Mouse (Mus musculus) stomach, embryonic 15.5 days (tissue): Measurements from ENCODE around the gene Wbp2. TPM values are rescaled to one million over a fixed set of nuclear protein-coding genes. Genes with fewer than 3 reads are reported as not detected.
A peak's percentile ranks its signal among the peaks of the same experiment; 100 is the strongest.

Experiments
- ATAC-seq: fragments of 200-750 bp; cut with Nextera tagmentation; 2 replicates; pipeline ENCODE4 v1.8.0; 2017; ENCODE audit warnings: low read depth, moderate number of reproducible peaks, moderate TSS enrichment; ENCODE audit not compliant: insufficient read depth, low FRiP score
- H3K27ac ChIP-seq: fragments of 300-500 bp; sonication (generic); 2 replicates; pipeline ENCODE4 v1.5.1; 2015; ENCODE audit warnings: mild to moderate bottlenecking, inconsistent platforms
- H3K27me3 ChIP-seq: fragments of 300-500 bp; sonication (generic); replicated peaks from 2 replicates; pipeline ENCODE4 v1.6.1; 2015; ENCODE audit warnings: inconsistent platforms
- H3K36me3 ChIP-seq: fragments of 300-500 bp; sonication (generic); 2 replicates; pipeline ENCODE4 v1.6.1; 2015; ENCODE audit warnings: inconsistent platforms
- H3K4me1 ChIP-seq: fragments of 300-500 bp; sonication (generic); 2 replicates; pipeline ENCODE4 v1.6.1; 2015; ENCODE audit warnings: inconsistent platforms
- H3K4me2 ChIP-seq: fragments of 300-500 bp; sonication (generic); 2 replicates; pipeline ENCODE4 v1.6.1; 2015; ENCODE audit warnings: mild to moderate bottlenecking, inconsistent platforms
- H3K4me3 ChIP-seq: fragments of 300-500 bp; sonication (generic); replicated peaks from 2 replicates; pipeline ENCODE4 v1.5.1; 2015; ENCODE audit warnings: inconsistent platforms
- H3K9ac ChIP-seq: fragments of 300-500 bp; sonication (generic); 2 replicates; pipeline ENCODE4 v1.6.1; 2015; ENCODE audit warnings: inconsistent platforms
- H3K9me3 ChIP-seq: fragments of 300-500 bp; sonication (generic); 2 replicates; pipeline ENCODE4 v1.6.1; 2016; ENCODE audit warnings: inconsistent platforms
- WGBS: fragments of 180-500 bp; shearing (Covaris S2); methylation state at CpG from one replicate; pipeline ENCODE4 v1.1.7; 2015; 5-methylcytosine and 5-hydroxymethylcytosine counted together
- polyA plus RNA-seq: library from polyadenylated mRNA; unstranded; fragments of >200 nt; fragmentation: Nextera tagmentation; extraction: Ambion mirVana; gene quantifications from 2 replicates; pipeline ENCODE4 v1.2.1, GENCODE M21; 2015

Gene Wbp2
- polyA plus RNA-seq, 1 experiment from 2014 or later: 70.4 TPM

GRCm38 (mm10) chr11:116107777-116108285 lies 21.0 kb upstream of the Wbp2 start:
- ATAC-seq: no peak
- H3K9ac ChIP-seq: no peak overlapping the region
- 36% methylated on average over 19 of the region's 19 CpGs for WGBS

DNA sequence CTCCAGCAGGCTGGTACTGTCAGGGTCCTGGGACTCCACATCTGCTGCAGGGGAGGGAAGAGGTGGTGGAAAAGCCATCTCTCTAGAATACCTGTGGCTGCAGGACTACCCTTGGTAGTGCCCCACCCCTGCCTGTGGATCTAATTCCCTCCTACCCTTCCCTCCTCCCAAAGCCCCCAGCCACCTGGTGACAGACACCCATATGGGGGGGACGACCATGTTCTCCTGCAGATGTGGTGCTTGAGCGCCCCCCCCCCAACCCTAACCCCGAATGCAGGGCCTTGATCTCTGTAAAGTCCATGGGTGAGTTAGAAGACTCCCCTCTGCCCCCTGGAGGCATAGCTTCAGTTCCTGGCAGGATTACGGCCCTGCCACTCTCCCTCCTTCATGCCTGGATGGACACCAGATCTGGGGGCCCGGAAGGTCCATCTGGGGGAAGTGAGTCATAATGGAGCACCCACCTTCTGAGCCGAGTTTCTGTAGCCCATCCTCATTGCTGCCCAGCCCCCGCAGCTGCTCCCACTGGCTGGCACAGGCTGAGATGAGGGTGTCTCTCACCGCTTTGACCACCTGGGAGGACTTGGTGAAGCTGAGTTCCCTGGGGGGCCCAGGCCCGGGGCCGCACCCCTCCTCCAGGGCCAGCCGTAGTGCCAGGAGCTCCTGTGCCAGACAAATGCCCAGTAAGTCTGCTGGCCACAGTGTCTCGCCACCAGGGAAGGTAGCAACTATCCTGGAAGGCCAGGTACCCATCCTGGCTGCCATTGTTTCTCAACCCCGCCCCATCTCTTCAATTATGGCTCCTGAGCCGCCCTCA lies 20.4 kb upstream of the Wbp2 start:
- Histone ChIP-seq H3K36me3 (no peaks in the 10 kb centered on the region; the same call in 1 of the 2 replicates), H3K27me3 (peaks cover 28% of the 10 kb centered on the region), H3K27ac (peak overlapping the region; percentile 48; the same call in 1 of the 2 replicates), H3K4me2 (peak overlapping the region; percentile 91), H3K9me3 (no peaks in the 10 kb centered on the region), H3K4me3 (peak overlapping the region; percentile 57), H3K9ac (peak overlapping the region; percentile 14; the same call in 1 of the 2 replicates), H3K4me1 (peaks cover 73% of the 10 kb centered on the region)
- no peak for ATAC-seq
- WGBS: 45% methylated on average over 14 of the region's 14 CpGs

More at GRCm38 (mm10) chr11:116107777-116108285, 21.0 kb upstream of the Wbp2 start:
- Histone ChIP-seq H3K4me2 (peak overlapping the region; percentile 91), H3K27me3 (peaks cover 28% of the 10 kb centered on the region), H3K4me1 (peaks cover 69% of the 10 kb centered on the region), H3K9me3 (no peaks in the 10 kb centered on the region), H3K4me3 (peak overlapping the region; percentile 57), H3K27ac (peak overlapping the region; percentile 48; the same call in 1 of the 2 replicates), H3K36me3 (no peaks in the 10 kb centered on the region; the same call in 1 of the 2 replicates)

DNA sequence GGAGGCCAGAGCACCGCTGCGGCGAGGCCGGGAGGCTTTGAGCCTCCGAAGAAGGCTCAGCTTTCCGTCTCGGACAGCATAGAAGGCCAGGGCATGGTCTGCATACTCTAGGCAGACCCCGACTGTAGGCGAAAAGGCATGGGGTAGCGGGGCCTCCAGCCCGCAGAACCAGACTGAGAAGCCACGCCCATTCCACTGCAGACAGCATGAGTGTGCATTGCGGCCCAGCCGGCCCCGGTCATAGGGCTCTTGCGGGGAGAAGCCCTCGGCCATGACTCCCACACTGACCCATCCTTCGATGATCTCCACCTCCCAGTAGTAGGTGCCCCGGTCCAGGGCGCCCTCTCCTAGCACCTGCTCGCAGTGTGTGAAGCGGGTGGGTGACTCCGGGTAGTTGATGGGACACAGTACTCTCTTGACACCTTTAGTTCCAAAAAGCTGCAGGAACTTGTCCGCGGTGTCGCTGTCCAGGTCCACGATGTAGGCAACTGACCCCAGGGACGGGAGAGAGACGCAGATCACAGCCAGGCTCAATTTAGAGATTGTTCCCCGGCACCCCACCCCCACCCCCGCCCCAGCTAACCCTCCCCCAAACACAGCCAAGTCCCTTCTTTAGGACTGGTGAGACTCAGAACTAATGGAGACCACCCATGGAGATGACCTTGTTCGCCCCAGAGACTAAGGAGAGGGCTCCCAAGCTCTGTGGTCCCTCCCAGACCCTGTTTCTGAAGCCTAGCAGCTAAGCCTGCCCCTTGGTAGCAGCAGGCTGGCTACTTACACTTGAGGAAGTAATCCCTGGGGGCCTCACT lies 19.6 kb upstream of the Wbp2 start:
- ATAC-seq: no peak
- peaks cover 81% of the 10 kb centered on the region for H3K4me1 ChIP-seq
- H3K36me3 ChIP-seq: no peaks in the 10 kb centered on the region; the same call in 1 of the 2 replicates
- H3K9ac ChIP-seq: no peak overlapping the region
- peak overlapping the region; percentile 91 for H3K4me2 ChIP-seq
- H3K9me3 ChIP-seq: no peaks in the 10 kb centered on the region
- H3K27ac ChIP-seq: no peak overlapping the region; the same call in 1 of the 2 replicates
- no peak overlapping the region; the same call in 1 of the 2 replicates for H3K4me3 ChIP-seq
- peaks cover 28% of the 10 kb centered on the region for H3K27me3 ChIP-seq
- 26% methylated on average over 32 of the region's 32 CpGs for WGBS

DNA sequence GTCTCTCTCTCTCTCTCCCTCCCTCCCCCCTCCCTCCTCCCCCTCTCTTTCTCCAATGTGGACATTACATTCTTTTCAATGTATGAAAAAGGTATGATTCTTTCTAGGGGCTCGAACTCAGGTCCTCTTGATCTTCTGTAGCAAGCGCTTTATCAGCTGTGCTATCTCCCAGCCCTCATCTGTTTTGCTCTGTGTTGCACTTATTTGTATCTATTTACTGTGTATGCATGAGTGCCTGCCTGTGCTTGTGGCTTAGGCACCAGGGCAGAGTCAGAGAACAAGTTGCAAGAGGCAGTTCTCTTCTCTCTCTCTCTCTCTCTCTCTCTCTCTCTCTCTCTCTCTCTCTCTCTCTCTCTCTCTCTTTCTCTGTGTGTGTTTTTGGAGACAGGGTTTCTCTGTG lies 18.3 kb upstream of the Wbp2 start:
- no peaks in the 10 kb centered on the region for H3K9me3 ChIP-seq
- no peak overlapping the region for H3K4me2 ChIP-seq
- H3K27me3 ChIP-seq: peaks cover 27% of the 10 kb centered on the region
- H3K4me3 ChIP-seq: no peak overlapping the region
- WGBS: 92% methylated on average over 2 of the region's 2 CpGs
- H3K36me3 ChIP-seq: no peaks in the 10 kb centered on the region; the same call in 1 of the 2 replicates
- peak overlapping the region; percentile 95; the same call in 1 of the 2 replicates for H3K27ac ChIP-seq
- peaks cover 87% of the 10 kb centered on the region for H3K4me1 ChIP-seq
- H3K9ac ChIP-seq: no peak overlapping the region
- no peak for ATAC-seq

DNA sequence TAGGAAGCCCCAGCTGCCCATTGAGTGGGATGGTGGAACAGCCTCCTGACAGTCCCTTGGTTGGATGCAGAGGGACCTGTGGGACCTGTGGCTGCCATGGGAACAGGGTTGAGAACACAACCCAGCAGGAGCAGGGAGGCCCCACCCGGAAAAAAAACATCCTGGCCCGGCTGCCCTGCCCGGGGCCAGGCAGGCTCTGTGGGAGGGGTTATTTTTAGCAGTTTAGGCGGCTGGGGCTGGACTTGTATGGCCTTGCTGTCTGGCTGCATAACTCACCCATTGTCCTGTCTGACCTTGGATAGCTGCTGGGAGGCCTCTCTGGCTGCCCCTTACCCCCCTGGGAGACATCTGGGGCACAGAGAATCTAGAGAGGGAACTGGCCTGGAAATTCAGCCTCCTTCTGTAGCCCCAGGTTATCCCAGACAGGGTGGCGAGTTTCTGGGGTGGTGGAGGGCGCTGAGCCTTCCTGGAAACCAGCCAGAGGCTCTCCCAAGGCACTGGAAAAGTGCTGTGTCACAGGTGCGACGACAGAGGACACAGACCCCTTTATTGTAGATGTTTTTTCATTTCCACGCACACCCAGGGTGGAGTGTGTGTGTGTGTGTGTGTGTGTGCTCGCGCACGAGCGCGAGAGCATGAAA lies 17.3 kb upstream of the Wbp2 start:
- Histone ChIP-seq H3K9ac (no peak overlapping the region), H3K27ac (peak overlapping the region; percentile 95), H3K4me3 (no peak overlapping the region), H3K27me3 (peaks cover 18% of the 10 kb centered on the region), H3K36me3 (no peaks in the 10 kb centered on the region; the same call in 1 of the 2 replicates), H3K4me2 (peak overlapping the region; percentile 33), H3K9me3 (no peaks in the 10 kb centered on the region), H3K4me1 (peaks cover 87% of the 10 kb centered on the region)
- peak; percentile 78 for ATAC-seq
- WGBS: 31% methylated on average over 14 of the region's 14 CpGs

DNA sequence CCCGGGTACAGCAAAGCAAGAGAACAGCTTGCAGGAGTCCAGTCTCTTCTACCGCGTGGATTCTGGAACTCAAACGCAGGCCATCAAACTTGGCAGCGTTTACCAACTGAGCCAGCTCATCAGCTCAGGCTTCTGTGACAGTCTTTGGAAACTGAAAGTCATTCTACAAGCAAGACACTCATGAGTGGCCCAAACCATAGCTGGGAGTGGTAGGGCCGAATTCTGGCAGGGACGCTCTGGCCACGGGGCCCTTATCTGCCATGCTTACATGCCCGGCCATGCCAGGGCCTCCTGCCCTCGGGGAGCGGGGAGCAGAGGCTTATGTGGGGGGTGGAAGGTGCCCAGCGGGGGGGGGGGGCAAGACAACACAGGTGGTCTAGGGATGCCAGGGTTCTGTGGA lies 16.8 kb upstream of the Wbp2 start:
- Histone ChIP-seq H3K36me3 (no peaks in the 10 kb centered on the region; the same call in 1 of the 2 replicates), H3K27ac (peak overlapping the region; percentile 95), H3K4me1 (peaks cover 89% of the 10 kb centered on the region), H3K4me3 (no peak overlapping the region), H3K9ac (no peak overlapping the region), H3K27me3 (peaks cover 13% of the 10 kb centered on the region), H3K9me3 (no peaks in the 10 kb centered on the region), H3K4me2 (peak overlapping the region; percentile 33)
- ATAC-seq: no peak
- 61% methylated on average over 12 of the region's 12 CpGs for whole genome bisulfite sequencing

- Histone ChIP-seq H3K9me3 (no peaks in the 10 kb centered on the region), H3K27ac (peak overlapping the region; percentile 95), H3K4me3 (no peak overlapping the region), H3K4me1 (peaks cover 80% of the 10 kb centered on the region), H3K9ac (no peak overlapping the region), H3K36me3 (no peaks in the 10 kb centered on the region; the same call in 1 of the 2 replicates), H3K27me3 (peaks cover 4% of the 10 kb centered on the region), H3K4me2 (peak overlapping the region; percentile 39)
- no peak for ATAC-seq
- WGBS: 39% methylated on average over 3 of the region's 4 CpGs
Observed at GRCm38 (mm10) chr11:116102472-116102871, 15.7 kb upstream of the Wbp2 start.

- peak overlapping the region; percentile 95 for H3K27ac ChIP-seq
- ATAC-seq: peak; percentile 28; the same call in 1 of the 2 replicates
- no peaks in the 10 kb centered on the region for H3K27me3 ChIP-seq
- no peaks in the 10 kb centered on the region for H3K9me3 ChIP-seq
- 15% methylated on average over 11 of the region's 11 CpGs for WGBS
- peak overlapping the region; percentile 39 for H3K4me2 ChIP-seq
- peaks cover 75% of the 10 kb centered on the region for H3K4me1 ChIP-seq
- no peak overlapping the region for H3K4me3 ChIP-seq
- no peak overlapping the region for H3K9ac ChIP-seq
- H3K36me3 ChIP-seq: no peaks in the 10 kb centered on the region; the same call in 1 of the 2 replicates
Observed at GRCm38 (mm10) chr11:116101931-116102381, 15.2 kb upstream of the Wbp2 start.

- peaks cover 64% of the 10 kb centered on the region for H3K4me1 ChIP-seq
- no peaks in the 10 kb centered on the region for H3K9me3 ChIP-seq
- WGBS: 63% methylated on average over 7 of the region's 7 CpGs
- H3K9ac ChIP-seq: no peak overlapping the region
- H3K27me3 ChIP-seq: no peaks in the 10 kb centered on the region
- H3K4me2 ChIP-seq: no peak overlapping the region; the same call in 1 of the 2 replicates
- no peak overlapping the region for H3K4me3 ChIP-seq
- no peaks in the 10 kb centered on the region; the same call in 1 of the 2 replicates for H3K36me3 ChIP-seq
- H3K27ac ChIP-seq: peak overlapping the region; percentile 95
- ATAC-seq: no peak
Observed at GRCm38 (mm10) chr11:116100839-116101238, 14.0 kb upstream of the Wbp2 start.

DNA sequence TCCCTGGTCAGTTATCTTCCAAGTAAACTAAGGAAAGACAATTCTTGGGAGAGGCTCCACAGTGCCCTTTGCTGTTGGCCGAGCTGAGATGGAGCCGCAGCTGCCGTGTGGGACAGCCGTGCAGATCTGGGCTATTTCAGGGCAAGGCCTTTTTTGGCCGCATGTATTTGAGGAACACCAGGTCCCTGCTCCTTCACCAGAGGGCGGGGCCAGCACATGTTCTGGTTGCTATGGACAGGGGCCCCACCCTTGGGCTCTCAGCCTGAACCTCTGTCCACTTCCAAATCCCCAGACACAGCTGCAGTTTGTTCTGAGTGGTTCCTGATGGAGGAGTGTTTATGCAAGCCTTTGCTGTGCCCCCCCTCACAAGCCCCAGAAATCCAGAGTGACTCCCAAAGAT lies 13.6 kb upstream of the Wbp2 start:
- H3K9ac ChIP-seq: no peak overlapping the region

DNA sequence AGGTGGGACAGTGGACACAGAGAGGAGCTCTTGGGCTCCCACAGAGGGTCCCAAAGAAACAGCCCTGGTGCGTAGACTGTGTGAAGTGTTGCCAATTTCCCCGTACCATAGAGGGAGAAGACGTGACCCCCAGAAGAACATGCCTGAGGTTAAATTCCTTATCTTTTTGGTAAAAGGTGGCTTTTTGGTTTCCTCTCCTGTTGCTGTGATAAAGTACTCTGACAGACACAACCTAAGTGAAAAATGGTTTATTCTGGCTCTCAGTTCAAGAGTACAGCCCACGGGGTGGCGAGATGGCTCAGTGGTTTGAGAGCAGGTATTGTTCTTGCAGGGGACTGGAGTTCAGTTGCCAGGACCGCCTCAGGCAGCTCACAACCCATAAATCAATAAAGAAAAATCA lies 12.7 kb upstream of the Wbp2 start:
- Histone ChIP-seq H3K36me3 (no peaks in the 10 kb centered on the region), H3K4me2 (no peak overlapping the region), H3K9ac (no peak overlapping the region), H3K27me3 (no peaks in the 10 kb centered on the region), H3K9me3 (no peaks in the 10 kb centered on the region), H3K4me3 (no peak overlapping the region), H3K27ac (peak overlapping the region; percentile 72; the same call in 1 of the 2 replicates), H3K4me1 (peaks cover 56% of the 10 kb centered on the region)
- 79% methylated on average over 6 of the region's 6 CpGs for WGBS
- no peak for ATAC-seq

More for the DNA sequence above, 13.6 kb upstream of the Wbp2 start:
- Histone ChIP-seq H3K27ac (peak overlapping the region; percentile 95), H3K9me3 (no peaks in the 10 kb centered on the region), H3K4me2 (no peak overlapping the region; the same call in 1 of the 2 replicates), H3K27me3 (no peaks in the 10 kb centered on the region), H3K4me3 (no peak overlapping the region), H3K36me3 (no peaks in the 10 kb centered on the region), H3K4me1 (peaks cover 59% of the 10 kb centered on the region)
- ATAC-seq: peak; percentile 27
- WGBS: 21% methylated on average over 6 of the region's 6 CpGs
